Mouse (Mus musculus) G1E (cell line): ENCODE data around the gene 1700003E16Rik.

ENCODE experiments used
- GATA1 ChIP-seq: IDR thresholded peaks from 2 replicates; pipeline ENCODE4 v1.6.1; 2012; ENCODE audit warnings: borderline replicate concordance, low read length, inconsistent platforms, mixed read lengths
- TAL1 ChIP-seq: conservative IDR thresholded peaks from 2 replicates; pipeline ENCODE4 v1.6.1; 2012; ENCODE audit warnings: low read depth, low read length, inconsistent platforms, mixed read lengths

DNA sequence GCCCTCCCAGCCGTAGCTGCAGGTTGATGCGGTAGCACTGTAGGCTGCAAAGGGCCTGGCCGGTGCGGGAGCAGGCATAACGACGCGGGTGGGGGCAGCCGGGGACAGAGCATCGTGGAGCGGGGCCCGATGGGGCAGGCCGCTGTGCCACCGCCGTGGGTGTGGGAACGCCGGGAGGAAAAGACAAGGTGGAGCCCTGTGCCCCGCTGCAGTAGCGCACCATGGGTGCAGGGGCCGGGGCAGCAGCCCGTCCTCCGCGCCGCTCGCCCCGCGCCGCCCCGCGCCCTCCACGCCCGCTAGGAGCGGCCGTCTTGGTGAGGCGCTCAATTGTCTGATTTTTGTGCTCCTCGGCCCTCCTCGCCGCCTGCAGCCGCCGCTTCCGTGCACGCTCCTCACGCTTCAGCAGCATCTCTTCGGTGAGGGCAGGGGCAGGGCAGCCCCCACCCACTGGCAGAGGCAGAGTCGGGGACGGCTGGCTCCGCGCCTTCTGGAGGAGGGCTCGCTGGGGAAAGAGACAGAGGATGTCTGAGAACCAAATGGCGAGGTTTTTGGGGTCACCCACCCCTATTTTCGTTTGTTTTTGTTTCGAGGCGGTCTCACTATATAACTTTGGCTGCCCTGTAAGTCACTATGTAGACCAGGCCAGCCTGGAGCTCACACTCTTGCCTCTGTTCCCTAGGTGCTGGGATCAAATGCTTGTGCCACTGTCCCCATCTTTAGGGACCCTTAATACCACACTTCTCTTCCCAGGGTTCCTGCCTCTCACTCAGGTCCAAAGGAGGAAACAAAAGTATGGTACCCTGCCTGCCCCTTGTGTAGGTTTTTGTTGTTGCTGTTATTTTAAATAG is 34.1 kb upstream of the 1700003E16Rik start:
- TF ChIP-seq GATA1 (no peak), TAL1 (no peak)
